Mouse (Mus musculus) small intestine, adult 2 months (tissue): ENCODE measurements around the gene Sdr39u1. TPM values are rescaled to one million over a fixed set of nuclear protein-coding genes. Genes with fewer than 3 reads are reported as not detected.

ENCODE experiments used
- H3K27ac ChIP-seq: fragments of 200-500 bp; 2 replicates; pipeline ENCODE4 v1.5.1; 2012; ENCODE audit warnings: low read depth, low read length, control low read depth, inconsistent platforms; ENCODE audit not compliant: insufficient read depth
- H3K27me3 ChIP-seq: fragments of 200-500 bp; 2 replicates; pipeline ENCODE4 v1.6.1; 2012; ENCODE audit warnings: mild to moderate bottlenecking, moderate library complexity, low read length, inconsistent platforms; ENCODE audit not compliant: control insufficient read depth, insufficient read depth
- H3K36me3 ChIP-seq: fragments of 200-500 bp; 2 replicates; pipeline ENCODE4 v1.6.1; 2012; ENCODE audit warnings: mild to moderate bottlenecking, low read length, control low read depth, inconsistent platforms; ENCODE audit not compliant: control insufficient read depth, insufficient read depth
- H3K4me1 ChIP-seq: fragments of 200-500 bp; 2 replicates; pipeline ENCODE4 v1.6.1; 2012; ENCODE audit warnings: low read length, inconsistent platforms, mixed read lengths; ENCODE audit not compliant: control insufficient read depth, insufficient read depth, insufficient read length
- H3K4me3 ChIP-seq: fragments of 200-500 bp; 2 replicates; pipeline ENCODE4 v1.5.1; 2012; ENCODE audit warnings: low read depth, mild to moderate bottlenecking, control low read depth, inconsistent platforms, low read length, moderate library complexity
- CTCF ChIP-seq: fragments of 200-500 bp; IDR thresholded peaks from 2 replicates; pipeline ENCODE4 v1.5.1; 2012; ENCODE audit warnings: low read depth, mild to moderate bottlenecking, control low read depth, inconsistent platforms, low read length, moderate library complexity, mixed read lengths; ENCODE audit not compliant: insufficient replicate concordance, insufficient read length; ENCODE audit errors: extremely low read depth
- POLR2A ChIP-seq: fragments of 200-500 bp; IDR thresholded peaks from 2 replicates; pipeline ENCODE4 v1.6.1; 2012; ENCODE audit warnings: low read depth, mild to moderate bottlenecking, control low read depth, inconsistent platforms, low read length, moderate library complexity
- WGBS: fragments of 180-500 bp; shearing (Covaris S2); methylation state at CpG from one replicate; pipeline ENCODE4 v1.1.7; 2018; 5-methylcytosine and 5-hydroxymethylcytosine counted together
- polyA plus RNA-seq: library from polyadenylated mRNA; depleted of rRNA; stranded (reverse); fragments of >200 nt; gene quantifications from 2 replicates; pipeline ENCODE4 v1.2.3, GENCODE M21; 2012

Gene Sdr39u1
- polyA plus RNA-seq, 1 experiment, result 34.0 TPM

DNA sequence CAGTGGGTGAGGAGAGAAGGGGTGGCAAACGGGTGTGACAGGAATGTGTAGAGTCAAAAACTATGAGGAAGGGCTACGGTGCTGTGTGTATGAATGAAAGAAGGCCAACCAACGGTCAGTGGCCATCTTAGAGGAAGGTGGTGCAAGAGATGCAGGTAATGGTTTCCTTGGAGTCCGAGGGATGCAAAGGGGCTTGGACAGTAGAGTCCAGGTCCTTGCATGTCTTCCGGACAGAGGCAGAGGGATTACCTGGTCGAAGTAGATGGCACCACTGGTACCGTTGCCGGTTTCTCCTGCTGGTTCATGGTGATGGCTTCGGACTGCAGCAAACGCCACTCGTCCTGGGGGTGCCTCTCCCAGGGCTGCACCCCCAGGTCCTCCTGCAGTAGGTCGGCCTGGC, 16.4 kb downstream of the Sdr39u1 start:
- Histone ChIP-seq H3K27me3 (no peaks in the 10 kb centered on the region), H3K4me3 (no peak overlapping the region), H3K27ac (peak overlapping the region; percentile 54), H3K36me3 (peaks cover 23% of the 10 kb centered on the region), H3K4me1 (peaks cover 41% of the 10 kb centered on the region)
- WGBS, result 94% methylated on average over 12 of the region's 12 CpGs
- TF ChIP-seq CTCF (no peak), POLR2A (no peak)

DNA sequence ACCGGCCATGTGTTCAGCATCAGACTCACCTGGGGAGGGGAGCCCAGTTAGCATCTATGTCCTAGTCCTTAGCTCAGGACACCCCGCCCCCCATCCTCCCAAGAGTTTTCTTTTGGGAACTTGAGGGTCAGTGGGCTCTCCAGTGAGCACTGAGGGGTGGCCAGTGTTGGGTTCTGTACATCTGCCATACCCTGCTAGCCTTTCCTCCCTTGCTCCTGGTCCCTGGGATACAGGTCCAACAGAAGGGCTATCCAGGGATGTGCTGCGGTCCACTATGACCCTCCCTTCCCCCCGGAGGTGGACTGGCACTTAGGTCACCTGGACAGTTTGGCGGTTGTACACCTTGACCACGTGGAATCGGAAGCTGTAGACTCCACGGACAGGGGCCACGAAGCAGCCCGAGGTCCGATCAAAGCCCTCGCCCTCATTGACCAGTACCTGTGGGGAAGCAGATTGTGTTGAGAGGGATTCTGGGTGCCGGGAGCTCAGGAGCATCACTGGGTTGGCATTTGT, 16.9 kb downstream of the Sdr39u1 start:
- H3K27ac ChIP-seq, result peak overlapping the region; percentile 82; the same call in 1 of the 2 replicates
- 95% methylated on average over 13 of the region's 13 CpGs for WGBS
- no peak overlapping the region for H3K4me3 ChIP-seq
- no peak for TF ChIP-seq CTCF
- TF ChIP-seq POLR2A, result no peak
- H3K4me1 ChIP-seq, result peaks cover 41% of the 10 kb centered on the region
- no peaks in the 10 kb centered on the region for H3K27me3 ChIP-seq
- H3K36me3 ChIP-seq, result peaks cover 19% of the 10 kb centered on the region

DNA sequence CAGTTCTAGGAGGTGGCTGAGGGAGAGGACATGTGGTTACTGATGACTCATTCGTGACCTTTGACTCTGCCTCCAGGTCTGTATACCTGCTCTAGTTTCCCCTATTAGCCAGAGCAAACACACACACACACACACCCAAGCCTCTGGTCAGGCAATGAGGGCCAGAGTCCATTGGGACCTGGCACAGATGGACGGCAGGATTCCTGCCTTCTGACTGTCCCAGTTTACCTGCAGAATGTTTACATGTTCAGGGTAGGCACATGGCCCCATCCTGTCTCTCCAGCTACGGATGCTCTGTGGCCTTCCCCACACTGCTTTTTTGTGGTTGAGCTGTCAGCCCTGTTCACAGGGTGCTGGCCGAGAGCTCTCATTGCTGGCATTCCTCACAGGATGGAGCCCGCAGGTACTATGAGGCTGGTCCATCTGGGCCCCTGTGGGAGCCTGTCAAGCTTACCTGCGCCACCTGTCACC, 17.9 kb downstream of the Sdr39u1 start:
- TF ChIP-seq CTCF (no peak), POLR2A (no peak)
- H3K27me3 ChIP-seq, result no peaks in the 10 kb centered on the region
- peaks cover 9% of the 10 kb centered on the region for H3K36me3 ChIP-seq
- H3K27ac ChIP-seq, result peak overlapping the region; percentile 82
- 16% methylated on average over 6 of the region's 6 CpGs for whole genome bisulfite sequencing
- no peak overlapping the region for H3K4me3 ChIP-seq
- peaks cover 39% of the 10 kb centered on the region for H3K4me1 ChIP-seq

DNA sequence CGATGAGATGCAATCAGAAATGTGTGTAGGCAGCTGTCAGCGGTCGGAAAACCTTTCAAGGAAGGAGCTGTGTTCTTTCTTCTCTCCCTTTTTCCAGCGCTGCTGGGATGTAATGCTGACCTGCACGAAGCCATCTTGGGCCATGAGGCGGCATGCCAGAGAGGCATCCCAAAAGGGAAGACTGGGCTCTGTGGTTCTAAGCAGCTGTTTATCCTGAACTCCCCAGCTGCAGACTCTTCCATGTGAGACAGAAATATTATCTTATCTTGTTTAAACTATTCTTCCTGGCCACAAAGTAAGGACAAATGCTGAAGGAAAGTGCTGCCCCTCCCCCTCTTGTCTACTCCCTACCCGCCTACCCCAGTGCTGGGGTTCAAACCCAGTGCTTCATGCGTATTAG, 19.1 kb downstream of the Sdr39u1 start:
- TF ChIP-seq POLR2A (no peak), CTCF (no peak)
- no peaks in the 10 kb centered on the region for H3K36me3 ChIP-seq
- no peak overlapping the region for H3K4me3 ChIP-seq
- no peak overlapping the region for H3K27ac ChIP-seq
- H3K4me1 ChIP-seq, result peaks cover 31% of the 10 kb centered on the region
- no peaks in the 10 kb centered on the region for H3K27me3 ChIP-seq
- 76% methylated on average over 8 of the region's 8 CpGs for WGBS

DNA sequence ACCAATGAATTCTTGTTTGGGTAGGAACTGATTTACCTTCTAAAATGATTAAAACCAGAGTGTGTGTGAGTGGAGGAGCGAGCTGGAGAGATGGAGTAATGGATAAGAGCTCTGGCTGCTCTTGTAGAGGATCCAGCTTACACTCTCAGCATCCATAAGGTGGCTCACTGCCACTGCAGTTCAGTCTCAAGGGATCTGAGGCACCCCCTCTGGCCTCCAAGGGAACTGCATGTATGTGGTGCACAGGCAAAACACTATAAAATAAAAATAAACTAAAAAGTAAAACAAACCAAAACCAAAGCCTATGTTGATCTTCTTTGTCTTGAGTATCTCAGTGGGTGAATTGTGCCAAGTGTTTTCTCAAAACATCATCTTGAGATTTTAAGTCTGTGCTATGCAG, 20.5 kb downstream of the Sdr39u1 start:
- peak; percentile 89; the same call in 1 of the 2 replicates for TF ChIP-seq CTCF
- TF ChIP-seq POLR2A, result no peak
- no peaks in the 10 kb centered on the region for H3K36me3 ChIP-seq
- H3K27me3 ChIP-seq, result no peaks in the 10 kb centered on the region
- H3K4me3 ChIP-seq, result no peak overlapping the region
- no peak overlapping the region for H3K27ac ChIP-seq
- H3K4me1 ChIP-seq, result peaks cover 31% of the 10 kb centered on the region
- 4% methylated on average over 1 of the region's 1 CpGs for WGBS

DNA sequence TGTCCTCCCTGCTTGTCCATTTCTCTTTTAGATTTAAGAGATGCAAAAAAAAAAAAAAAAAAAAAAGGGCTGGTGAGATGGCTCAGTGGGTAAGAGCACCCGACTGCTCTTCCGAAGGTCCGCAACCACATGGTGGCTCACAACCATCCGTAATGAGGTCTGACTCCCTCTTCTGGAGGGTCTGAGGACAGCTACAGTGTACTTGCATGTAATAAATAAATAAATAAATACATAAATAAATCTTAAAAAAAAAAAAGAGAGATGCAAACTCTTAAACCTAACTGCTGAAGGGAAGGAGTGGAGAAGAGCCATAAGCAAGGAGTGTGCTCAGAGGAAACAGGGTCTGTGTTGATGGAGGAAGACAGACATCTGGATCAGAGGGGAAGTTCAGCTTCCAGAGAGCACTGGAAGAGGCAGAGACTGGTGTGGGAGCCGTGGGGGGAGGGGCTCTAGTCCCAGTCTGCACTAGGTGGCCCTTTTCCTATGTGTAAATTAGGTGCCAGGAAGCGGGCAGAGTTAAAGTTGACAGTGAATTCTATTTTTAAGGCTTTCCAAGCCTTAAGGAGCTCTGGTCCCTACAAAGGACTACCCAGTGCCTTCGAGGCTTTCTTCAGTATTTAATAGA, 21.7 kb downstream of the Sdr39u1 start:
- no peak for TF ChIP-seq POLR2A
- TF ChIP-seq CTCF, result no peak
- 34% methylated on average over 7 of the region's 7 CpGs for WGBS
- Histone ChIP-seq H3K4me3 (no peak overlapping the region), H3K27ac (no peak overlapping the region), H3K4me1 (peaks cover 23% of the 10 kb centered on the region), H3K36me3 (no peaks in the 10 kb centered on the region), H3K27me3 (no peaks in the 10 kb centered on the region)

DNA sequence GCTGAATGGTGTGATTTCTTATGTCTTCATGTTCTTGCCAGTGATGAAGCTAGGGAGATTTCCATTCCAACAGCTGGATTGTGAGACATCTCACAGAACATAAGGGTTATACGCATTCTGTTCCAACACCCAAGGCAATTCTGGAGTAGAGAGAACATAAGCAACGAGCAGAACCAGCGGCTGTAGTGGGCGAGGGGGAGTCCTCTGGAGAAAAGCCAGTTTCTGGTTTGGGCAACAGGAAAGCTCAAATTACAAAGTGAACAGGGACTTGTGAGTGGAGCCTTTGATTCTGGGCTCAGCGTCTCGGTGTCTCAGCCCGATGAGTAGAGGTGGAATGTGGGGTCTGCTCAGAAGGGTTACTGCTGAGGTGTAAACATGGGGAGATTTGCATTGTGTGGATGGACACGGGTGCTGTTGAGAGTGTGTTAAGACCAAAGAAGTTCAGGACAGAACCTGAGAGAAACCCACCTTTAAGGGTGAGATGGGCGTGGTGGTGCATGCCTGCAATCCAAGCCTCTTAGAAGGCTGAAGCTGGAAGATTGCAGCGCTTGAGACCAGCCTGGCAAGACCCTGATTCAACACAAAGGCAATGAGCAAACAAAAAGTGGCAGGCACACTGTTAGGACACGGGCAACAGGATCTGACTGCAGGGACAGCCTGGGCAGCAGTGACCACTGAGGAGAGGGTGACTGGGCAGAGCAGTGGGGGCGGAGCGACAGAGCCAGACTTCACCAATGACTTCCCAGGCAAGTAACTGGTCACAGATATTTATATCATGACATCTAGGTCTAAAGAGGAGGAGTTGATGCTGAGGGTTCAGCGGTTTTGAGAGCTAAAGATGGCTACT, 22.4 kb downstream of the Sdr39u1 start:
- Histone ChIP-seq H3K27me3 (no peaks in the 10 kb centered on the region), H3K4me3 (no peak overlapping the region), H3K36me3 (no peaks in the 10 kb centered on the region), H3K27ac (no peak overlapping the region), H3K4me1 (peaks cover 16% of the 10 kb centered on the region)
- WGBS, result 24% methylated on average over 14 of the region's 14 CpGs
- TF ChIP-seq POLR2A (no peak), CTCF (no peak)
